Mouse (Mus musculus) gastrocnemius, postnatal 14 days (tissue): ENCODE measurements around the gene Fcrl5. TPM values are rescaled to one million over a fixed set of nuclear protein-coding genes. Genes with fewer than 3 reads are reported as not detected.
"Not testable (repeated sequence)": the region's sequence is repeated elsewhere in the genome, so short reads cannot be mapped to it uniquely, and the experiment has no call there.

ENCODE experiments used
- DNase-seq: peaks from one replicate; pipeline ENCODE4 v3.0.0; 2021; ENCODE audit warnings: mixed read lengths
- intact Hi-C: fragments of 180-260 bp; cut with DNase I; formaldehyde crosslinking; loops from one replicate; pipeline ENCODE4 v1.15.1; 2025; ENCODE audit warnings: low total_unique reads
- long read RNA-seq, 2 experiments: library from polyadenylated mRNA; stranded (forward); transcript quantifications; one replicate each; pipeline ENCODE4 v2.0.0; 2021
- total RNA-seq, 2 experiments: library from RNA; stranded (reverse); gene quantifications; 2 replicates each; pipeline ENCODE4 v1.2.3; 2021

Fcrl5 gene
- not detected for total RNA-seq
- long read RNA-seq, experiment 1 = 0 reads
- long read RNA-seq, experiment 2 = 0 reads

DNA sequence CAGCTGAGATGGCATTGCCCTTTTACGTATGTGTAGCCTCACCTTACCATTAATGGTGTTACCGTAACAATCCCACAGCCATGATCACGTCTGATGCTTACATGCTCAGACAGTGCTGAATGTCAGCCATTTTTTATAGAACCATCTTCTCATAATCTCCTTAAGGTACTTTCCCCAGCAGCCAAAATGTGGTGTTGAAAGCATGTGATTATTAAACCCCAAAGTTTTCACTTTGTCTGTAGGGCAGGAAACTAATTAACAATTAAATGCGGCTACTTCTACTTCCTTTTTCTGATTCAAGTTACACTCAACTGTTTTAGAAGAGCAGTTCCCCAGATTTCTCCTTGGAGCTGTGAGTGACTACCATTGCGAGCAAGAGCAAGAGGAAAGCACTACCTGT, at the start of gene Fcrl5:
Fcrl5 (plus strand) TSS at position 295 of the 400 bp plus-strand sequence.
- DNase-seq = no peak
- intact Hi-C loops = no loop called here

DNA sequence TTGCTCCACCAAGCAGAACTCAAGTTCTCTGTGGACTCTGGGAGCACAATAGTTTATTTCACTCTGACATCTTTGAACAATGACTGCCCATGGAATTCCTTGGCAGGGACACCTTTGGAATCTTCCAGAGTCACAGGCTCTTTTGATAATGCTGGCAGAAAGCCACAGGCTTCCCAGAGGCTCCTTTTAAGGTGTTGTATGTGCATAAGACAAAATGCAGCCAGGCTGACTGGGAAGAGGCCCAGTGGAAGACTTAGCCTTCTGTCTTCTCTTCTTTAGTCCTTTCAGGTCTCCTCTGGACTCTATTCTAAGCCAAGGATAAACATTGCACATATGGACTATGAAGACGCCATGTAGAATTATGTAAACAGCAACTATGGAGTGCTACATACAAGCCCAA, 44.6 kb upstream of the Fcrl5 start:
- intact Hi-C loops = no loop called here
- DNase-seq = no peak

DNA sequence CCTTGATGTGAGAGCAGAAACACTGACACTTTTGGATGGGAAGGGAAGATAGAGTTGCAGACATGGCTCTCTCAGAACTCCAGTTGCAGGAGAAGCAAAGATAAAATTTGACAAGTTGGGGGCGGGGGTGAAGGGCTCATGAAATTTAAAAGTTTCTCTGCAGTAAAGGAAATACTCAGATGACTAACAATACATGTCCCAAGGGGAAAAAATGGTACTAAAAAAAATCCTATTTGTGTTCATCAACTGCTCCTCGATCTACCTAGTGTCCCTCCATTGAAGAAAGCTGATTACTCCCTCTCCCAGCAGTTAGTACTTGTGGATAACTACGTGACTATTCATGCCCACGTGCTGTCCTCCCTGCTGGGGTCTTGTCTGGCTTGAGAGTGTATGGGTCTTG, 36.8 kb upstream of the Fcrl5 start:
- DNase-seq = no peak
- intact Hi-C loops = no loop called here

DNA sequence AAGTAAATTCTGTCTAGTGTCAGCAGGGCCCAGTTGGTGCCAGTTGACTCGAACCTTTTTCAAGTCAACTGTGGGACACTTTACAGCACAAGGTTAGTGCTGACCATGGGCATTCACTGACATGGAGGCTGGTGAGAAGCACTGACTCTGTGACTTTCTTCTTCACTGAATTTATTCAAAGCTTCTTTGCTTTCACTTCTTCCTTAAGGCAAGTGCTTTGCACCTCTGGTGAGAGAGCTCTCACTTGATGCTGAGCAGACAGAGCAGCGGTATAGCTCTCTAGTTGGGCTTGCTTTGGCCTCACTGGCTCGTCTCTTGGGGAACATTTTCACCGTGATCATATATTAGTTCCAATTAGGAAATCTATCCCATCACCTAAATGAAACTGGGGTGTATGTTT, 35.7 kb upstream of the Fcrl5 start:
- intact Hi-C loops = no loop called here
- DNase-seq = no peak

DNA sequence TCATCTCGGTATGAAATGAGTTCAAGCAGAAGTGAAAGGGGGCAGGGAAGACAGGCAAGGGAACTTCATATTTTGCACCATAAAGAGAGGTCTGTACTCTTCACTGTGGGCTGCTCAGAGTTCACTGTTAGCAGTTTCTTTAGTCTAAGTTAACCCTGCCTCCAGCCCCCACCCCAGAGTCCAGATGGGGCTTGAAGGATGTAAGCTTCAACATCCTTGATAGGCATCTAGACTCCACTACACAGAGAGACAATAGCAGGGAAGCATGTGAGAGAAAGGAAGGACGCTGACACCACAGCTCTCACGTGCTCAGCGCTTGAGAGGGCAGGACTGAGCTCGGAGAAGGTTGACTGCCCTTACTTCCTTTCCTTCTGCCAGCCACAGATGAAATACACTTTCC, 34.3 kb upstream of the Fcrl5 start:
- intact Hi-C loops = no loop called here
- no peak for DNase-seq

DNA sequence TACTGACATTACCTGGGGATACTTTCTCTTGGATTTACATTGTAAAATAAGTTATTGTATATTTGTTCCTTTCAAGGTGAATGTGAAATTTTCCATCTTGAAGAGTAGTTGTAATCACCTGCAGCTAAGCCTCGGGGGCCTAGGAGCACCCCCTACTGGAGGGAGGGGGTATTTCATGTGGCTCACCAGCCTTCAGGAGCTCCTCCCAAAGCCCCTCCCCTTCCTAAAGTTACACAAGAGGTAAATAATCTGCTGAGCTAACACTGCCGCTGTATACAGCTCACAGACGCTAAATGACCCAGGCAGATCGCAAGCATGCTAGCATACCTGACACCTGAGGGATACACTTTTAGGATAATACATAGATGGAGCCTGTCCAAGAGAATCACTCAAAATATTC, 27.4 kb upstream of the Fcrl5 start:
- DNase-seq = no peak
- intact Hi-C loops = no loop called here

DNA sequence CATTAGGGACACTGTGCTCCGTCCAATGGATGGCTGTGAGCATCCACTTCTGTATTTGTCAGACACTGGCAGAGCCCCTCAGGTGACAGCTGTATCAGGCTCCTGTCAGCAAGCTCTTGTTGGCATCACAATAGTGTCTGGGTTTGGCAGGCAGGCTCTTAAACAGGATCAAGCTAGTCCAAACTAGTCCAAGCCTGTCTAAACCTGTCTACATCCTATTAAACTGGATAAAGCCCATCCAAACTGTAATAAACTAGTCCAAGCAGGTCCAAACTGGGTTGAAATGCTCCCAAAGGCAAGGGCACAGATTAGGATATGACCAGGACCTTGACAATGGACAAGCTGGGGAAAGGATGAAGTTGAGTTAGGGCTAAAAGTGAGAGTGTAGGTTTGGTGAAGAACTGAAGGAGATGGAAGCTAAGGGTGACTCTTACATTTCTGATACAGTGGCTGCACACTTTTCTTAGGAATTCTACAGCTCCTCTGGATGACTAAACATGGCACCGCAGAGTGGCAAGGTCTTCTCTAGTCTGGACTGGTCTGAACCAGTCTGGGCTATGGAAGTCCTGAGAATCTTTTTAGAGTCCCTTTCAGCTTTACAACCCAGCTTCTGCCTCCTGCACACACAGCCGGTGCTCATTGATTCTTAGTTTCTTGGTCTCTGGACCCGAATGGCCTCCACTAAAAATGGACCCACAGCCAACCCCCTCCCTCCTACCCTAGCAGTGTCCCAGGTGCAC, 26.2 kb upstream of the Fcrl5 start:
- intact Hi-C loops = no loop called here

DNA sequence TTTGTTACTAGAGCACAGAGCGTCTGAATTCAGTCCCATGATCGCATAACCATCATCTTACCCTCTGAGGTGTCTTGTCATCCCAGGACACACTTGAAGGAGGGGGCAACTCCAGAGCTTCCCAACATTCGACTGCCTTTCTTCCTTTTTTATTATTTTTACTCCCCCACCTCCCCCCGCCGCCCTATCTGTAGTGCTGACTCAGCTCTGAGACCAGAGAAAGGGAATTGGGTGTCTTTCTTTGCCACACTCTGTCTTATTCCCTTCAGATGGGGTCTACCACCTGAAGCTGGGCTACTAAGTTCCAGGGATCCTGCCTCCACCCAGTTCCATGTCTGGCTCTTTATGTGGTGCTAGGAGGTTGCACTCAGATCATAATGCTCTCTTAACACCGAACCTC, 25.0 kb upstream of the Fcrl5 start:
- no peak for DNase-seq
- intact Hi-C loops = loop anchor here (10.0 kb wide), 1 partner anchor 154 kb away; no protein-coding TSS in a partner anchor

More for the DNA sequence above, 26.2 kb upstream of the Fcrl5 start:
- no peak for DNase-seq

DNA sequence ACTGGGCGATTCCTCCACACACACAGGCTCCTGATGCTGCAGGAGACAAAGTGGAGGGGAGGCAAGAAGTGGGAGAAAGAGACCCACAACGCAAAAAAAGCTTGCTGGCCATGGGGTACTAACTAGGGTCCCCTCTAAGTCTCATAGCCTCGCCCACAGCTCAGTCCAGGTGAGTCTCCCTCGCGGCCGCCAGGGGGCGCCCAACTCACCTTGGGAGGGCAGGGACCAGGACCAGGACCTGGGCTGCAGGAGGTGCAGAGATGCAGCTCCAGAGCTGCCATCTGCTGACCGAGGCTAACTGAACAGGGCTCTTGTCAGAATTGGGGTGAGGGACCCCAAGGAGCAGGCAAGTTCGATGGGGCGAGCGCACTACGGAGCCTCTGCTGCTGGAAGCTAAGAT, 24.4 kb upstream of the Fcrl5 start:
- DNase-seq = peak; percentile 35
- intact Hi-C loops = loop anchor here (10.0 kb wide), 1 partner anchor 154 kb away; no protein-coding TSS in a partner anchor

DNA sequence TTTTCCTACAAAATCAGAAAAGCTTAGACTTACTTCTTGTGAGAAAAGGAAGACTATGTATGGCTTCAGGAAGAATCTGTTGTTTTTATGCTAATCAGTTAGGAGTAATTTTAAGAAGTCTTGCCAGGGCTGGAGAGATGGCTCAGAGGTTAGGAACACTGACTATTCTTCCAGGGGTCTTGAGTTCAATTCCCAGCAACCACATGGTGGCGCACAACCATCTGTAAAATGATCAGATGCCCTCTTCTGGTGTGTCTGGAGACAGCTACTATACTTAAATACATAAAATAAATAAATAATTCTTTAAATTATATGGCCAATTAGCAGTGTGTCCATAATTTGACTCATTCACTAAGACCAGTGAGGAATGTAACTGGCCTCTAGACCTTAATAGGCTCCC, 14.9 kb upstream of the Fcrl5 start:
- intact Hi-C loops = no loop called here
- DNase-seq = no peak

DNA sequence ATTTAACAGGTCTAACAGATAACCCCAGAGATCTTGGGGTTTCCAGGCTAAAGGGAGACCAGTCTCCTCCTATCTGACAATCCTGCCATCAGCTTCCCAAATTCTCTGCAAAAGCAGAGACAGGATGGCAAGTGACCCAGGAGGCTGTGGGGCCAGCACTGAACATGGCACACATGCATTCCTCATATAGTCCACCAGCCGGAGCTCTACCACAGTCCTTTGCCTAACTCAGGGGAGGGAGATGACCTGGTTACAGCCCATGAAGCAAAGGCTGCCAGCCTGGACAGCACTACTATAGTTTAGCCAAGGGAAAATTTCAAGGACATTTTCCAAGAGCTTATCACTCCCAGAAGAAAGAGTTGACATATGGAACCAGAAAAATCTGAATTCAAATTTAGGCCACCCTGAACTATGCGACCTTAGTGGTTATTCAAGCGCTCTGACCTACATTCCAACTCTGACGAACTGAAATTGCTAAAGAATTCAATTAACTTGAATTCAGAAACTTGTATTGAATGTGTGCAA, 13.1 kb upstream of the Fcrl5 start:
- no peak for DNase-seq
- intact Hi-C loops = no loop called here

DNA sequence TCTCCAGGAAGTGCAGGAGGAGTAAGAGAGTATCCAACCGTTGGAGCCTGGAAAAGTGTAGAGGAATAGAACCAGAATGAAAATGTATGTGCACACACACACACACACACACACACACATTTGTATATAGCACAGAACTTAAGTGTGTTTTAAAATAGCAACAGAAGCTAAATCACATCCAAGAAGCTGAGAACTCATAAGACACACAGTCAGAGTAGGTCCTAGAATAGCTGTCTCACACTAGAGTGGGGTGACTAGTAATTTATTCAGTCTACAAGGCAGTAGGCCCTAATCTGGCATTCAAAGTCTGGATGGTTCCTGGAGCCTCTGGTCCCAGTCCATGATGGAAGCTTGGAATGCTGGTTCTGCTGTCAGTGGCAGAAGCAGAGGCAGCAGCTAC, 5.0 kb downstream of the Fcrl5 start:
- DNase-seq = no peak
- intact Hi-C loops = no loop called here

DNA sequence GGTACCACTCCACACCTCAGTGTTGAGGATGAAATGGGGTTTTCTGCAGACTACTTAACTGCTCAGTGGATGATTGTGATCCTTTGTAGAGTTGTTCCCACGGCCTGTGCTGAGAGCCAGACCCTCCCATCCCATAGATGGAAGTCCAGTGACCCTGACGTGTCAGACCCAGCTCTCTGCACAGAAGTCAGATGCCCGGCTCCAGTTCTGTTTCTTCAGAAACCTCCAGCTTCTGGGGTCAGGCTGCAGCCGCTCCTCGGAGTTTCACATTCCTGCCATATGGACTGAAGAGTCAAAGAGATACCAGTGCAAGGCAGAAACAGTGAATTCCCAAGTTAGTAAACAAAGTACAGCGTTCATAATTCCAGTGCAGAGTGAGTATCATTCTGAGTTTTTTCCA, 8.4 kb downstream of the Fcrl5 start:
- intact Hi-C loops = no loop called here
- no peak for DNase-seq

DNA sequence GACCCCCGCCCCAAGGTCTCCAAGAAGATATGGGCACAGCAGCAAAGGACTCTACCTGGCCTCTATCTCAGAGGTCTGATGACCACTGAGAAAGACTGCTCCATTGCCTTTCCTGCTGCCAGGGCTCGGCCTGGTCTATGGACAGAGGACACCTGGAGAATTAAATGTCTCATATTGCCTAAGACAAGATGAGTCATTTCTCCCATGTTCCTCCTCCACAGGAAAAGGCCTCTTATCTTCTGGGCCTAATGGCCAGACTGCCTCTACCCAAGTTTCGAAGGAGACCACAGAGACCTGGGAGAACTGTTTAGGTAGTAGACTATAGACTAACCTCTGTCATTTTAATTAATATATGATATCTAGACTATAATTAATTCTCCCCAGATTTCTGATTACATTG, 29.9 kb downstream of the Fcrl5 start:
- no peak for DNase-seq
- intact Hi-C loops = no loop called here

DNA sequence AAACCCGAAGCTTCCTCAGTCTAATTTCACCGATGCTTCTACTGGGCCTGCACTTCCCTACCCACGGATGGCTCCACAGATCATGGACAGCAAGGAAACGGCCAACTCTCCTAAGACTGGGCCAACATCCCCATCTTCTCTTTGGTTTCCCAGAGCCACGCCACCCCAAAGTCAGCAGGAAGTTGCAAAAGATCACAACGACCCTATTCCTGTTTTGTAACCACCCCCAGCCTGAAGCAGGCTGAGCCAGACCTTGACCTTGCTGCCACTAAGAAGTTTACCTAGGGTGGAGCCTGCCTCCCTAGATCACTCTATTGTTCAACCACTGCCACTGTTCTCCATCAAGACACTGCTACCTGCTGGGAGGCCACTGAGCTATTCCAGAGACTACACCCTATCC, 31.4 kb downstream of the Fcrl5 start:
- intact Hi-C loops = no loop called here
- DNase-seq = no peak

DNA sequence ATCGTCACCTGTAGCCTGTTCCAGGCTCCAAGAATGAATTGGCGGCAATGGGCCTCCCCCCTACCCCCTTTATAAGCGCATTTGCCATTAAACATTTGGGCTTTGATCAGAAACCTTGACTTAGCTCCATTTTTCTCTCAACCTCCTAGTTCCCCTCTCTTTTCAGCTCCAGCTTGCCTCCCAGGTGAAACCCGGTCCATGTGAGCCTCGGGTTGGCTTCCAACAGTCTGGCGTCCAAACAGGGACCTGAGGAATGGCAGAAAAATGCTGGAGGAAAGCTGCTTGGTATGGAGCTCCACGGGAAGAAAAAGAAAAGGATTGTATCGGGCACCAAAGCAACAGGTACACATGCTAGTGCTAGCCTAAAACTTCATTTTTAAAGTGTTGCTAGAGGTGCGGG, 31.8 kb downstream of the Fcrl5 start:
- intact Hi-C loops = no loop called here
- no peak for DNase-seq

DNA sequence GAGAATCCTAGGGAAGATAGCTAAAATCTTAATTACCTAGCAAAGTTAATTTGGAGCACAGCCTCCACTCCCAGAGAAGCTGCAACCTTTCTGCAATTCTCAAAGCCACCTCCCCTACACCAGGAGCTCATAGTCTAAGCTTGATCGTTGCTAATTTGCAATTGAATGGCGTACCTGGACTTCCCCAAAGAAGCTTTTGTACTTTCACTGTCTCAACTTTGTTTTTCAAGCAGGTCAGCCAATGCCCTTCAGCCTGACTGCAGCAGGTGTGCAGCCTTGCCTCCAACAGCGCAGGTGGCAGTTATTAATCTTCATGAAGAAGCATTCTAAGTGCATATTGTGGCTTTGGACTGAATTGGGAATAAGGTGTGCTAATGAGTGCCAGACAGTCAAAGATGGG, 42.4 kb downstream of the Fcrl5 start:
- intact Hi-C loops, DNase-seq: not testable (repeated sequence)

DNA sequence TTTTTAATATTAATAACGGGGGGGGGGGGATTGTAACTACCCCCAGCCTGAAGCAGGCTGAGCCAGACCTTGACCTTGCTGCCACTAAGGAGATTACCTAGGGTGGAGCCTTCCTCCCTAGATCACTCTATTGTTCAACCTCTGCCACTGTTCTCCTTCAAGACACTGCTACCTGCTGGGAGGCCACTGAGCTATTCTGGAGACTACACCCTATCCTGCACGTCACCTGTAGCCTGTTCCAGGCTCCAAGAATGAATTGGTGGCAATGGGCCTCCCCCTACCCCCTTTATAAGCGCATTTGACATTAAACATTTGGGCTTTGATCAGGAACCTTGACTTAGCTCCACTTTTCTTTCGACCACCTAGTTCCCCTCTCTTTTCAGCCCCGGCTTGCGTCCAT, 43.0 kb downstream of the Fcrl5 start:
- DNase-seq, intact Hi-C loops: not testable (repeated sequence)

DNA sequence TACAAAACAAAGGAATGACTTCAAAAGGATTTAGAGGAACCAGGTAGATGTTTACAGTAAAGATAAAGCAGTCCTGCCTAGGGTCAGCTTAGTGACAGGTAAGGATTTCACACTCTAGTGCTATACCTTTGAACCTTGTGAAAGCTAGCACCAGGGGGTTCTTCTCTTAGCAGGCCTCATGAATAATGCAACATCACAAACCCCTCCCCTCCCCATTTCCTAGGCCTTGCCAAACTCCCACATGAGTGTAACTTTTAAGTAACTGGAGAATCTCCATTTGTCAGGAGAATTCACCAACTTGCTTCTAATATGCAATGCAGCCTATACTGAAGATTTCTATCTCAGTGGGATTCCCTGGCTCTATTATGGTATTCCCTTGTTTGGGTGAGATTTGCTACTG, 43.7 kb downstream of the Fcrl5 start:
- DNase-seq, intact Hi-C loops: not testable (repeated sequence)

DNA sequence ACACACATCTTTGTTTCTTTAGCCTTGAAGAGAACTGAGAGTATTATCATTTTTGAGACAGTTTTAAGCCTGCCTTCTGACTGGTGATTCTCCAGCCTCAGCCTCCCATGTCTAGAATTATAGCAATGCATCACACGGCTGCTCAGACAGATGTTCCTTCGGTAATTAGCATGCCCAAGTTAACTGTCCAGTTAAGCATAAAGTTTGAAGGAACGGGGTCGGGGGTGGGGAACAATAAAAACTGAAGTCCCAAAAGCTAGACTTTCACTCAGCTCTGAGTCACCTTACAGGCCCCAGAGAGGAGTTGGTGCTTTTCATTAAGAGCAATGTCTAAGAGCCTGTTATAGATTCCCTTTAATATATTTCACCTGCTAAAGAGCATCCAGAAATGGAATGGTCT, 51.8 kb downstream of the Fcrl5 start:
- DNase-seq = no peak
- intact Hi-C loops = no loop called here

DNA sequence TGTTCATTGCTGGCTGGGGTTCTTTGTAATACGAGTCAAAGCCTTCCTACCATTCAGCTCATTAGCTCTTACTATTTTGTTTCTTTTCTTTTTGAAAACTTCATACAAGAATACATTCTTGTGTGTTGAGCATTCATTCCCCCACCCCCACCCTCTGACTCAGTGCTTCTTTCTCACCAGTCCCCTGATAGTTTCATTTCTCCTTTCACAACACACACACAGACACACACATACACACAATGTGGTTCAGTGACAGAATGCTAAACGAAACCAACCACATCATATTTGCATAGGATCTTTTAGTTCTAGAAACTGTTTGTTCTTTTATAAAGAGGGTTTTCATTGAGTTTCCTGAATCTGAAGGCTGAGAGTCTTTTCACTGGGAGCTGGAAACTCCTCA, 52.3 kb downstream of the Fcrl5 start:
- intact Hi-C loops = no loop called here
- no peak for DNase-seq
